Mouse (Mus musculus) megakaryocyte, embryonic 14.5 days (primary cell): ENCODE measurements around the gene Gmds.

Source experiments
- FLI1 ChIP-seq: IDR thresholded peaks from 2 replicates; pipeline ENCODE4 v1.6.1; 2012; ENCODE audit warnings: low read length, inconsistent platforms, mixed read lengths
- GATA1 ChIP-seq: IDR thresholded peaks from 3 replicates; pipeline ENCODE4 v1.6.1; 2012; ENCODE audit warnings: mixed read lengths, low read length, inconsistent platforms, borderline replicate concordance

DNA sequence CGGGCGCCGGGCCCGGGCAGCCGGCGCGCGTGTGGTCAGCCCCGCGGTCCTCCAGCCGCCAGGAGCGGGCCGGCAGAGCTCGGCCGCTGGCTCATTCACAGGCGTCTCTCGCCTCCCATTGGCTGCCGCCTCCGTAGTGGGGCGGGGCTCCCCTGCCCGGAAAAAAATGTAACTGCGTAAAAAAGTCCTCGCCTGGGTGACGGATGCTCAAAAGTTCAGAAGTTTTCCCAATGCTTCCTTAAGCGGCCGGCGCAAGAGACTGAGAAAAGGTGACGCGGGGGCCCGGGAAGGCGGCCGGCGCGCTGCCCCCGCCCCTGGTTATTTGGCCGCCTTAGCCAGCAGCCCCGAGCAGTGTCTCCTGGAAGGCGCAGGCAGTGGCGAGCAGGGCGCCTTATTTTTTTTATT lies 532.1 kb downstream of the Gmds start, which contains the start of gene Foxc1:
- TF ChIP-seq GATA1 (no peak), FLI1 (no peak)
